Mouse (Mus musculus): Measurements from ENCODE around the gene Cstl1.
"Not testable (repeated sequence)": the region's sequence is repeated elsewhere in the genome, so short reads cannot be mapped to it uniquely, and the experiment has no call there.

- TF ChIP-seq POLR2A (IDR thresholded peaks at IDR 0.05; ENCODE audit: low read depth, low read length); CTCF (IDR thresholded peaks at IDR 0.05; ENCODE audit: extremely low read depth, insufficient read depth, insufficient read length, insufficient replicate concordance): not testable (repeated sequence)
These were observed 21.2 kb downstream of the Cstl1 start, which contains the start of gene Cst11 for GRCm38 (mm10) chr2:148771397-148771796.

Data from spleen, adult 2 months (tissue).